Mouse (Mus musculus) thymus, postnatal 25 days (tissue): ENCODE results near the gene Josd2.
A peak's percentile ranks its signal among the peaks of the same experiment; 100 is the strongest.

ENCODE experiments used
- DNase-seq: peaks from one replicate; pipeline ENCODE4 v3.0.0; 2022

Josd2 gene

DNA sequence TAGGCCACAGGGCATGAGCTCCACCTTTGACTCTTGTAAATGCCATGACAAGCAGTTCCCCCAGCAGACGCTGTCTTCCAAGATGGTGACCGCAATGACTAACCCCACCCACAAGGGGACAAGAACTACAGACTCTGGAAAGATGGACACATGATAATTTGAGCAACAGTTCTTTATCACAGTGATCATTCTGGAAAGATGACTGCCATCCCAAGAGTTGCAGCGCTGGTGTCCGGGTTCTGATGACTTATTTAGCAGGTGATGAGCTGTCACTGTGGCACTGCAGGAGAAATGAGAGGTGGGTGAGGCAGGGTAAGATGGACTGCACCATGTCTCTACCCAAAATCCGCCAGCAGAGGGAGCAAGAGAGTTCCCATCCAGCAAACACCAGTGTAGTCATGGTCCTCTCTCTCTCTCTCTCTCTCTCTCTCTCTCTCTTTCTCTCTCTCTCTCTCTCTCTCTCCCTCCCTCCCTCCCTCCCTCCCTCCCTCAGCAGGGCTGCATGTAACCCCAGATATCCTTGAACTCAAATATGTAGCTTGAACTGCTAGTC, 33.9 kb downstream of the Josd2 start:
- peak; percentile 76 for DNase-seq

DNA sequence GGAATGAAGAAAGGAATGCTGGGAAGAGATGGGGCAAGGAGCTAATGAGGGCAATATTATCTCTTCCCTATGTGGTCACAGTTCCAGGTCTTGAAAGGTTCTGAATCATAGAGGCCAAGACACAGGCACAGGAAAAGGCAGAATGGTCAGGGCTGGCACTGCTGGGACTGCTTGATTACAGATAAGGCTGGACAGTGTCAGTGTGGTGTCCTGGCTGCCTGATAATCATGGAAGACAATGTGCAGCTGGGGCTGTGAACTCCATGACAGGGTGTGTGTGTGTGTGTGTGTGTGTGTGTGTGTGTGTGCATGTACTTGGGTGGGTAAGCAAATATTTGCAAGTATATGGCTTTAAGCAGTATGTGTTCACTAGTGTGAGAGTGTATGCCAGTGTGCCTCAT, 39.7 kb downstream of the Josd2 start:
- DNase-seq = no peak

DNA sequence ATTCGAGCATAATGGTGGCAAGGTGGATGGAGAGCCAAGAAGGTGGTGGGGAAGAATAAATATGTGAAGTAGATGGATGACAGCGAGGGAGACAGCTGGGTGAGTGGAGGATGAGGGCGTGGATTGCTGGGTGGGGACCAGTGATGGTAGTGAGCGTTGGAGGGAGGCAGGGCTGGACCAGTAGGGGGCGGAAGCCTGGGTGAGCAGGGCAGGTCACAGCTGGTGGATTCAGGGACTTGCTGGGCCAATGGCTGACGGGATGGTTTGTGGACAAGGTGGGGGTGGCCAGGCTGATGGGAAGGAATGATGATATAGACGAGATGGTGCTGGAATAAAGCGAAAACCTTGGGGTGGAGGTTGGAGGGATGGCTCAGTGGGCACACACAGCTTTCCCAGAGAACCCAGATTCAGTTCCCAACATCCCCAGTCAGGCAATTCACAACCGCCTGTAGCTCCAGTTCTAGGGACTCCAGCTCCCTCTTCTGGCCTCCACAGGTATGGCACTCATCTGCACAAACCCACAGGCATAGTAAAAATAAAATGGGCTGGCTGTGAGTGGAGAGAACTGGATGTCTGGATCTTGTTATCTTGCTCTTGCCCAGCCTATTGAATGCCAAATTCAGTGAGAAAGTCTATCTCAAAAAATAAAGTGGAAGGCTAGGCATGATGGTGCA, 51.6 kb downstream of the Josd2 start:
- DNase-seq = no peak

DNA sequence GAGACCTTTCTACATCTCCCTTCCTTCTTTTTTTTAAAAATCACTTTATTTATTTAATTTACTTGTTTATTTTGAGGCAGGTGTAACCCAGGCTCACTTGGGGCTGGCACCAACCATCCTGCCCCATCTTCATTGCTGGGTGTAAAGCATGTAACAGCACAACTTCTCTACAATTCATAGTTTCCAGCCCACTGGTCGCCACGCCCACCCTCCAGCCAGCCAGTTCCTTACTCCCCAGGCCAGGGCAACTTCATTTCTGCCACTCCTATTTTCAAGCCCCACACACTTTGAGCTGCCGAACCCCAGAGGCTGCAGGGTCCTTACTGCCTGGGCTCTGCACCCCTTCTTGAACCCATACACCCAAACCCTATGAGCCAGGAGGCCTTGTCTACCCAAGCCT, 53.2 kb downstream of the Josd2 start:
- no peak for DNase-seq
